Mouse (Mus musculus) CH12F3 (cell line): ENCODE measurements around the gene Kremen1.

Source experiments
- in situ Hi-C: fragments of 300-500 bp; cut with MboI; formaldehyde crosslinking; loops from 2 replicates; pipeline ENCODE4 v1.14.3; 2020; ENCODE audit warnings: low sequenced_read_pairs

Kremen1 gene

GRCm38 (mm10) chr11:5261508-5262392, at the start of gene Kremen1:
TSS of gene Kremen1 (minus strand) at chr11:5261558.
- in situ Hi-C loops, result no loop called here

- in situ Hi-C loops, result no loop called here
Measured at GRCm38 (mm10) chr11:5307024-5307905, 45.9 kb upstream of the Kremen1 start.

DNA sequence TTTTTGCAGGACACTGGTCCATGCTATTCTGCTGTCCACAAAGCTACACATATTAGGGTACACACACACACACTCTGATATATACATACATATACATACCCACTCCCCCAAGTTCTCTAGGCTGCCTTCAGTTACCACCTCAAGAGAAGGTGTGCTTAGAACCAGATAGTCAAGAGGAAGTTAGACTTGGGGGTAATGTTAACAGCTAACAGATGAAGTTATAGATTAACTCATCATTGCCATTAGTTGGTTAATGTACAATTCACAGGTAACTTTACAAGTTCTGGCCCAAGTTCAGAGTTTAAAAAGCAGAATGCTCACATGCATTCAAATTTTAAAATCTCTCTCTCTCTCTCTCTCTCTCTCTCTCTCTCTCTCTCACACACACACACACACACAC, 44.7 kb upstream of the Kremen1 start:
- in situ Hi-C loops, result no loop called here

- in situ Hi-C loops, result no loop called here
Measured at GRCm38 (mm10) chr11:5304526-5304925, 43.2 kb upstream of the Kremen1 start.

DNA sequence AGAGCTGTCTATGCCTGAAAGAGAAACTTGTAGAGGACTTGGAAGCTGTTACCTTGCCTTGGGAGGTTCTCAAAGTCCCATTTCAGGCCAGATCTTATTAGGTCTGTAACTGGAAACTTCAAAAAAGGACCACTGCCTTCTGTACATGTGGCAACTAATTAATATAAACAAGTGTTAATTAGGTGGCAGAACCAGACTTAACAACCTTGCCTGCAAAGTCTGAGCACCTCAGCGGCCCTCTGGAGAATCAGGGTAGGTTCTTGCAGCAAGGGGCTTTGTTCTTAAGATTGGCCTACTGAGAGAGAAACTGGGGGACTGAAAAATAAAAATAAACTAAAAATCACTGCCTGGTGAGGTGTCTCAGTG, 36.6 kb upstream of the Kremen1 start:
- in situ Hi-C loops, result no loop called here

DNA sequence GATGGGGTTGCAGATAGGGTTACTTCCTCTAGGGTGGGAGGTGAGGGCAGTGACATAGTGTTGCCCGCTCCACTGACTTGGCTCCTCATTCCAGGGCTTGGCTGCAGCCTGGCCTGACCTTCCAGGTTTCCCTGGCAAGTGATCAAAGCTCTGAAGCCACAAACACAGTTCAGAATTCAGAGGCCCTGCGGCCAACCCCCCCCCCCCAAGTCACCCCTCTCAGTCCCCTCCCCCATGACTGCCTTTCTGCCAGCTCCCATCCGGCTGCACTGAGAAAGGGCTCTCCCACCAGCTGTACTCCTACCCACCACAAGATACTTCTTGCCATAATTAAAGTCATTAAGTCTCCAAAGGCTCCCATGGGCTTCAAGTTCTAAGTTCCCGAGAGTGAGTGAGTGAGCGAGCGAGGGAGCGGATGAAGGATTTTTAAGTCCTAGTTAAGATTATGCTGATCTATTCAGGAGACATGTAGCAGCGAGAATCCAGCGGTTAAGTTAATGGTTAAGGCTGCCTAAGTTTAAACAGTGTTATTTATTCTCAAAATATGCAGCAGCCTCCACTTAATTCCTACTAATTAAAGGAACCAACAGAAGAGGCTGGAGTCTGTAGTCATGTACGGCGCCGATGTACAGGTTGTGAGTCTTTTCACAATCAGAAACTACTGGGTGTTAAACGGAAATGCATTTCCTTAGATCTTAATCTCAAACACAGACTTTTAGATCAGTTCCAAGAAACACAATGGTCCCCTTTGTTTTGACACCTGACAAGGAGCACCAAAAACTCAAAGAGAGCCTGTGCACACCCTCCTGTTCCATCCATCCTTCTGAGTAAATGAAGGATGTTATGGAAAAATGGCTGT, 36.0 kb upstream of the Kremen1 start:
- in situ Hi-C loops, result no loop called here

DNA sequence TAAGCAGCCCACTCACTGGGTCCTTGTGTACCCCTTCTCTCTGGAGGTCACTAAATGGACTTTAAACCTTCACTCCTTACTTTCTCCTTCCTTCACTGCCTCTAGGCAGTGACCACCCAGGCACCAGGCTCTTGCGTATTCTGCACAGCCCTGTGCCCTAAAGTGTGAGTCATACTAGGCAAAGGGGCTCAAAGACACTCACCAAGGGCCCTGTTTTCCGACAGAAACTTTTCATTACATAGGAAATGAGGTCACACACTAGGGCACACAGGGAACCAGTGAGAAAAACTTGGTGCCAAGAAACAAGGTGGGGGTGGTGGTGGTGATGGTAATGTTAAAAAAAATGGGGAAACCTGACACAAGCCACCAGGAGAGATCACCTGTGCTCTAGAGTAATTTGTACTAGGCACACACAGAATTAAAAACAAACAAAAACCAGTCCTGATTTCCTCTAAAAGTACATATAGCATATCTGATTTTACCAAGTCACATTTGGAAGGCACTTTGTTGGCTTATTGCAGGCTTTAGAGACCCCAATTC, 35.3 kb upstream of the Kremen1 start:
- in situ Hi-C loops, result no loop called here

- in situ Hi-C loops, result no loop called here
Measured at GRCm38 (mm10) chr11:5294805-5295204, 33.4 kb upstream of the Kremen1 start.

DNA sequence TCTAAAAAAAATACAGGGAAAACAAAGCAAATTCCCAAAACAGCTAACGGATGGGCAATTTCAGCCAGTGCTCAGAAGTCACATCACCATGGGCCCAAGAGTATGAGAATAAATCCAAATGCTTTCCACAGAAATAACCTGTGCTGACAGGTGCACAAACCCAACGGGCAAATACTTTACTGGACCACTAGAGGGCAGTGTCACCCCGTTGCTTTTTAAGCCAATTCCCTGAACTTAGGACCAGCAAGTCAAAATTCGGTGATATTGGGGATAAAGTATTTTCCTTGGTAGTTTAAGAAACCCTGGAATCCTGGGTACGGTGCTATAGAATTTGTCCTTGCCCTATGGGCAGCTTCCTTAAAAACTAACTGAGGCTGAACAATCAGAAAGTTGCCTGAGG, 29.3 kb upstream of the Kremen1 start:
- in situ Hi-C loops, result no loop called here

DNA sequence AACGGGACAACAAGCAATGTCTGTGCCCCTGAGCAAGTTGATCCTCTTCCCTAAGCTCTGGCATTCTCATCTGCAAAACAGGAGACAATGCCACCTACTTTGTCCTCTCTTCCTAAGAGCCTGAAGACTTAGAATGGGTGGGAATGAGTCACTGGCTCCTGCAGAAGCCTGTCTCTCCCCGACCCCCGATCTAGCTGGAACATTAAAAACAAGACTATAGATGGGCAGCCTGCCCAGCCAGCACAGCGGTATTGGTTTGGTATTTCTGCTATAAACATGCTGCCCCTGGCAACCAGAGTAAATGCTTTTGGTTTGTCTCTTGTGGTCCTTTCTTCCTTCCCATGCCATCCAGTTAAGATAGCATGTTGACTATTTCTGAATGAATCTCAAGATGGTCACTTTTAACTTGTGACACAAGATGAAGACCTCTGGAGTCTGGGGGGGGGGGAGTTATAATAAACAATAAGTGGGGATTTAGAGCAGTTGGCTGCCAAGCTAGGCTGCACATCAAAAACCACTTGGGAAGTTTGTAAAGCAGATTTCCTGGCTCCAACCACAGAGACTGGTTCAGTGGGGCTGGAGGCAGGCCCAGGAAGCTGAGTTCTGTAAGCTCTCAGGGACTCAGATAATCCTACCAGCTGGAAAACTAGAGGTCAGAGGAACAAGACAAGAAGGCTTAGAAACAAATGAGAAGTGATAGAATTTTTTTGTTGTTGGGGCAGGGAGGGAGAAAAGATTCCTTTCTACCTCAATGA, 28.6 kb upstream of the Kremen1 start:
- in situ Hi-C loops, result loop anchor here (5.0 kb wide), 1 partner anchor 172 kb away; no protein-coding TSS in a partner anchor

DNA sequence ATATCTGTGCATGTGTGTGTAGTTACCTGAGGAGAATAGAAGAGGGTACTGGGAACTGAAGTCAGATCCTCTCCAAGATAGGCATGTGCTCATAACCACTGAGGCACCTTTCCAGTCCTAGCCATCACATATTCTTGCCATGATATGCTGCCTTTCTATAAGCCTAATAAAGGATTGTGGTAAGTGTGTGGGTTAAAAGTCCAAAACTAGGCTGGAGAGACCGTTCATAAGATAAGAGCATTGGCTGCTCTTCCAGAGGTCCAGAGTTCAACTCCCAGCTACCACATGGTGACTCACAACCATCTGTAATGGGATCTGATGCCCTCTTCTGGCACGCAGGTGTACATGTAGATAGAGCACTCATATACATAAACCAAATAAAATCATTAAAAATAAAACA, 22.6 kb upstream of the Kremen1 start:
- in situ Hi-C loops, result no loop called here

- in situ Hi-C loops, result no loop called here
Measured at GRCm38 (mm10) chr11:5280932-5281331, 19.6 kb upstream of the Kremen1 start.

DNA sequence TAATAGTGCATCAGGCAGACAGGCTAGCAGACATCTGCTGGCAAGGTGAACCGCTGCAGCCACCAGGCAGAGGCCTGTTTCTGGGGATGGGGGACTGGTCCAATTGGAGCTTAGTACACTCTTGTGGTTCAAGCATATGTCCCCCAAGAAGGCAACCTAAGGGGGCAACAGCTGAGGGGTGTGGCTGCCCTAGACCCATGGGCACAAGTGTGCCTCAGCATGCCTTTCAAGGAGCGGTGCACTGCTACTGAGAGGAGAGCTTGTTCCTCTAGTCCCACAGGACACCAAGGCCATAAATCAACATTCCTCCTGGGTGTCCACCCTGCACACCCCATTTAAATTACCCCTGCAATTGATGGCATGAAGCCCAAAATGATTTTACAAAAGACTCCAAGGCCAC, 17.1 kb upstream of the Kremen1 start:
- in situ Hi-C loops, result no loop called here

GRCm38 (mm10) chr11:5277307-5277971, 16.1 kb upstream of the Kremen1 start:
- in situ Hi-C loops, result no loop called here

GRCm38 (mm10) chr11:5275216-5275615, 13.9 kb upstream of the Kremen1 start:
- in situ Hi-C loops, result no loop called here

GRCm38 (mm10) chr11:5272536-5273234, 11.3 kb upstream of the Kremen1 start:
- in situ Hi-C loops, result no loop called here

GRCm38 (mm10) chr11:5272066-5272360, 10.7 kb upstream of the Kremen1 start:
- in situ Hi-C loops, result no loop called here

DNA sequence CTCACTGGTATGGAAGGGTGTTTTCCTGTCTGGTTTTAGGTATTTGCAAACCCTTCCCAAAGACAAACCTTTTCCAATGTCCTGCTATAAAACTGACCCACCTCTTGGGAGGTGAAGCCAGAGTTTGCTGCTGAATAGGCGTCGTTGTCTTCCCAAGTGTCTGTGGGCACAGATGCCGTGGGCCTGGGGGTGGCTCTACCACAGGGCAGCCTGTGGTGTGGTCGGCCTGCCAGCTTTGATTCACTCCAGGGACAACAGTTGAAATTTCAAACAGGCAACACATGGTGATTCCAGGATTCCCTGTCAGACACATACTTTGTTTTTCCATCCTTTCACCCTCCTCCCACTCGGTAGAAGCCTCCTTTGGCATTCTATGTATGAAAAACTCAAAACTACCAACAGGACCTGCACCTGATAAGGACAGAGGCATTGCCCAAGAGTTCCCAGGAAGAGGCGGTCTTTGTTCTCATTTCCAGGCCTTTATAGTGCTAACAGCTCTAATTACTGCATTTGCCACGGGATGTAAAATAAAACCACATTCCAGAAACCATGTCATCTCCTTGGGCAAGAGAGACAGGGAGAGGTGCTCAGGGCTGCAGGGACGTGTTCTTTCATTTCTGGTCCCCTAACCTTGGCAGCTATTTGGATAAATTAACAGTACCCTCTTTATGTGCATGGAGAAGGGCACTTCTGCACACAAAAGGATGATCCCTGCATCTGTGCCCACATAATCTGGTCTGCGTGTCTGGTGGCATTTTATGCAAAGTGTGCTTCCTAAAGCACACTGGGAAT, 10.1 kb upstream of the Kremen1 start:
- in situ Hi-C loops, result no loop called here
